Mouse (Mus musculus) liver, adult 2 months (tissue): ENCODE data around the gene Fam90a1b. TPM values are rescaled to one million over a fixed set of nuclear protein-coding genes. Genes with fewer than 3 reads are reported as not detected.

ENCODE experiments used
- DNase-seq: peaks from one replicate; pipeline ENCODE4 v3.0.0-alpha.2; 2011; ENCODE audit warnings: low read depth, low spot score; ENCODE audit errors: extremely low read depth
- H3K27ac ChIP-seq: fragments of 200-500 bp; replicated peaks from 2 replicates; pipeline ENCODE4 v1.5.1; 2012; ENCODE audit warnings: low read depth, mild to moderate bottlenecking, control low read depth, inconsistent platforms, low read length; ENCODE audit not compliant: insufficient read depth
- H3K27me3 ChIP-seq: fragments of 200-500 bp; 2 replicates; pipeline ENCODE4 v1.6.1; 2012; ENCODE audit warnings: mild to moderate bottlenecking, moderate library complexity, low read length, inconsistent platforms; ENCODE audit not compliant: control insufficient read depth, insufficient read depth
- H3K36me3 ChIP-seq: fragments of 200-500 bp; 2 replicates; pipeline ENCODE4 v1.6.1; 2012; ENCODE audit warnings: low read length, inconsistent platforms; ENCODE audit not compliant: control insufficient read depth, insufficient read depth
- H3K4me1 ChIP-seq: fragments of 200-500 bp; 2 replicates; pipeline ENCODE4 v1.6.1; 2011; ENCODE audit warnings: low read length; ENCODE audit not compliant: control insufficient read depth, insufficient read depth
- H3K4me3 ChIP-seq: fragments of 200-500 bp; 2 replicates; pipeline ENCODE4 v1.5.1; 2011; ENCODE audit warnings: low read depth, mild to moderate bottlenecking, control low read depth, low read length, moderate library complexity; ENCODE audit not compliant: insufficient read depth
- H3K79me2 ChIP-seq: fragments of 200-500 bp; 2 replicates; pipeline ENCODE4 v1.6.1; 2012; ENCODE audit warnings: inconsistent platforms, mild to moderate bottlenecking, low read length, moderate library complexity; ENCODE audit not compliant: control insufficient read depth, insufficient read depth
- H3K9ac ChIP-seq: fragments of 200-500 bp; 2 replicates; pipeline ENCODE4 v1.6.1; 2012; ENCODE audit warnings: low read depth, mild to moderate bottlenecking, control low read depth, inconsistent platforms, low read length
- CTCF ChIP-seq: fragments of 200-500 bp; IDR thresholded peaks from 2 replicates; pipeline ENCODE4 v1.5.1; 2011; ENCODE audit warnings: low read depth, low read length, control low read depth
- POLR2A ChIP-seq: fragments of 200-500 bp; IDR thresholded peaks from 2 replicates; pipeline ENCODE4 v1.6.1; 2011; ENCODE audit warnings: low read length, control low read depth; ENCODE audit not compliant: insufficient read depth; ENCODE audit errors: extremely low read depth
- WGBS: fragments of 180-500 bp; shearing (Covaris S2); methylation state at CpG from one replicate; pipeline ENCODE4 v1.1.7; 2018; 5-methylcytosine and 5-hydroxymethylcytosine counted together
- polyA plus RNA-seq: library from polyadenylated mRNA; depleted of rRNA; stranded (reverse); fragments of >200 nt; gene quantifications from 2 replicates; pipeline ENCODE4 v1.2.3, GENCODE M21; 2012; rRNA removed
- total RNA-seq: library from RNA; depleted of rRNA; stranded (reverse); fragments of >200 nt; gene quantifications from 2 replicates; pipeline ENCODE4 v1.2.3, GENCODE M21; 2014; rRNA removed

Fam90a1b gene
- total RNA-seq: not detected in 2 replicates
- polyA plus RNA-seq: not detected in 2 replicates

GRCm38 (mm10) chrX:94366670-94367241 is at the start of gene Fam90a1b, which contains the start of gene Apoo:
Fam90a1b (minus strand) TSS chrX:94366777.
Apoo (plus strand) TSS chrX:94367117.
- H3K27ac ChIP-seq: peak within 1 kb of the TSS; percentile 94
- H3K36me3 ChIP-seq: no peaks in the 10 kb centered on the region
- DNase-seq: peak; percentile 89
- TF ChIP-seq CTCF (peak; percentile 76), POLR2A (0 out of 2 replicates have a peak, but pooled peaks have one; percentile 35)
- H3K27me3 ChIP-seq: peaks cover 2% of the 10 kb centered on the region; the same call in 1 of the 2 replicates
- peaks cover 2% of the 10 kb centered on the region; the same call in 1 of the 2 replicates for H3K79me2 ChIP-seq
- peak within 1 kb of the TSS; percentile 85 for H3K9ac ChIP-seq
- under 1% methylated on average over 46 of the region's 46 CpGs for WGBS
- H3K4me3 ChIP-seq: peak within 1 kb of the TSS; percentile 90
- no peaks in the 10 kb centered on the region for H3K4me1 ChIP-seq

- TF ChIP-seq CTCF (no peak), POLR2A (no peak)
- DNase-seq: no peak
These were observed 42.4 kb upstream of the Fam90a1b start for GRCm38 (mm10) chrX:94408975-94409374.

GRCm38 (mm10) chrX:94378734-94379133 is 12.2 kb upstream of the Fam90a1b start:
- Histone ChIP-seq H3K4me1 (no peaks in the 10 kb centered on the region), H3K9ac (no peak overlapping the region), H3K36me3 (peaks cover 5% of the 10 kb centered on the region), H3K27ac (no peak overlapping the region), H3K79me2 (no peaks in the 10 kb centered on the region; the same call in 1 of the 2 replicates), H3K4me3 (no peak overlapping the region), H3K27me3 (no peaks in the 10 kb centered on the region)
- DNase-seq: no peak
- no peak for TF ChIP-seq POLR2A
- no peak for TF ChIP-seq CTCF
- WGBS: 95% methylated on average over 5 of the region's 5 CpGs

More at GRCm38 (mm10) chrX:94408975-94409374, 42.4 kb upstream of the Fam90a1b start:
- Histone ChIP-seq H3K36me3 (no peaks in the 10 kb centered on the region), H3K9ac (no peak overlapping the region), H3K4me1 (no peaks in the 10 kb centered on the region), H3K4me3 (no peak overlapping the region), H3K79me2 (no peaks in the 10 kb centered on the region), H3K27me3 (no peaks in the 10 kb centered on the region), H3K27ac (no peak overlapping the region)
- 69% methylated on average over 3 of the region's 3 CpGs for WGBS

GRCm38 (mm10) chrX:94367248-94367647 is 671 bp upstream of the Fam90a1b start:
- Histone ChIP-seq H3K9ac (peak overlapping the region; percentile 85), H3K79me2 (peaks cover 2% of the 10 kb centered on the region; the same call in 1 of the 2 replicates), H3K36me3 (no peaks in the 10 kb centered on the region), H3K4me1 (no peaks in the 10 kb centered on the region), H3K4me3 (peak overlapping the region; percentile 90), H3K27ac (peak overlapping the region; percentile 94), H3K27me3 (peaks cover 2% of the 10 kb centered on the region; the same call in 1 of the 2 replicates)
- DNase-seq: no peak
- TF ChIP-seq CTCF (no peak), POLR2A (no peak)
- WGBS: 1% methylated on average over 17 of the region's 17 CpGs

GRCm38 (mm10) chrX:94366029-94366428 is 548 bp downstream of the Fam90a1b start:
- 2% methylated on average over 16 of the region's 16 CpGs for whole genome bisulfite sequencing
- peaks cover 2% of the 10 kb centered on the region; the same call in 1 of the 2 replicates for H3K27me3 ChIP-seq
- no peak overlapping the region for H3K27ac ChIP-seq
- H3K4me1 ChIP-seq: no peaks in the 10 kb centered on the region
- no peaks in the 10 kb centered on the region for H3K36me3 ChIP-seq
- H3K79me2 ChIP-seq: peaks cover 2% of the 10 kb centered on the region; the same call in 1 of the 2 replicates
- TF ChIP-seq CTCF (no peak), POLR2A (no peak)
- no peak overlapping the region for H3K4me3 ChIP-seq
- no peak overlapping the region for H3K9ac ChIP-seq
- no peak for DNase-seq
